In genomic region chr10:75510446-75510845, GRCm38 (mm10) we compare ENCODE assay signal across 14 mouse cellular contexts. TPM values are rescaled to one million over a fixed set of nuclear protein-coding genes. Genes with fewer than 3 reads are reported as not detected.
DNase-seq lines count a peak whose midpoint lies in the region; ATAC-seq and TF ChIP-seq lines count a peak whose summit lies in the region.
"Had no signal": no experiment of that assay in that cellular context is flagged by ENCODE, and none has a peak within 500 bp of the region (broad histone marks: within the 10 kb centered on the region; RNA-seq: fewer than 3 reads in every experiment).

No protein-coding gene starts in this region.

- no peak overlapping the region for H3K4me2 ChIP-seq in liver, embryonic 12.5 days
- H3K4me2 ChIP-seq: limb, embryonic 15.5 days had no signal

- peaks cover 47% of the 10 kb centered on the region for H3K4me1 ChIP-seq in liver, adult 2 months (ENCODE audit: control insufficient read depth, insufficient read depth, low read length)
- peaks cover 36% of the 10 kb centered on the region for H3K4me1 ChIP-seq in liver, embryonic 12.5 days

- peaks cover 50% of the 10 kb centered on the region for H3K36me3 ChIP-seq in liver, adult 2 months (ENCODE audit: control insufficient read depth, insufficient read depth, low read length)
- peaks cover 77% of the 10 kb centered on the region for H3K36me3 ChIP-seq in liver, embryonic 12.5 days

- no peak for TF ChIP-seq POLR2A in liver, adult 2 months (IDR thresholded peaks at IDR 0.05; ENCODE audit: extremely low read depth, insufficient read depth, low read length)

- TF ChIP-seq CTCF in liver, adult 2 months (IDR thresholded peaks at IDR 0.05; ENCODE audit: low read depth, low read length), result no peak

- no peaks in the 10 kb centered on the region for H3K27me3 ChIP-seq in liver, adult 2 months (ENCODE audit: control insufficient read depth, insufficient read depth, low read length)
- H3K27me3 ChIP-seq in liver, embryonic 12.5 days (replicated peaks), result no peaks in the 10 kb centered on the region
- H3K27me3 ChIP-seq: limb, embryonic 15.5 days had no signal

- peak overlapping the region; percentile 100 for H3K27ac ChIP-seq in liver, adult 2 months (replicated peaks; ENCODE audit: insufficient read depth, low read depth, low read length)
- no peak overlapping the region for H3K27ac ChIP-seq in liver, embryonic 12.5 days
- H3K27ac ChIP-seq: limb, embryonic 15.5 days had no signal

- peaks cover 7% of the 10 kb centered on the region; the same call in 1 of the 2 replicates for H3K79me2 ChIP-seq in liver, adult 2 months (ENCODE audit: control insufficient read depth, insufficient read depth, low read length)

- H3K9ac ChIP-seq in liver, adult 2 months (ENCODE audit: low read depth, low read length), result peak overlapping the region; percentile 43
- H3K9ac ChIP-seq in liver, embryonic 12.5 days, result no peak overlapping the region
- H3K9ac ChIP-seq: forebrain, postnatal 0 days; limb, embryonic 15.5 days had no signal

- H3K9me3 ChIP-seq in liver, embryonic 12.5 days (replicated peaks), result no peaks in the 10 kb centered on the region
- H3K9me3 ChIP-seq: G1E; limb, embryonic 15.5 days had no signal

- peak; percentile 32; the same call in 1 of the 2 replicates for ATAC-seq in cerebellum, adult (ENCODE audit: insufficient number of reproducible peaks, low FRiP score, low TSS enrichment)
- ATAC-seq in liver, embryonic 12.5 days, result no peak
- ATAC-seq in erythroid progenitor cell, adult 5-6 weeks (replicated peaks; ENCODE audit: low FRiP score, poor library complexity, severe bottlenecking), result no peak
- ATAC-seq: activated CD4-positive, CD25-positive, alpha-beta regulatory T cell, adult 4 months; forebrain, postnatal 0 days had no signal

- no peak for DNase-seq in cerebellum, postnatal 4 days (ENCODE audit: low spot score in 2 of 2)
- DNase-seq in liver, adult 2 months (ENCODE audit: extremely low read depth, low read depth, low spot score), result peak; percentile 91
- DNase-seq in cerebellum, postnatal 36 days, result peak; percentile 72 to 75
- DNase-seq in kidney, postnatal 36 days, result peak; percentile 83 to 88
- no peak for DNase-seq in lung, adult 18-20 months
- DNase-seq: forebrain, postnatal 0 days; lung, postnatal 14 days; thymus, postnatal 4 days had no signal

- no peak overlapping the region for H3K4me3 ChIP-seq in liver, adult 2 months (ENCODE audit: insufficient read depth, low read depth, low read length)
- H3K4me3 ChIP-seq in liver, embryonic 12.5 days, result no peak overlapping the region
- H3K4me3 ChIP-seq: limb, embryonic 15.5 days had no signal

- WGBS in liver, adult 2 months, result 38% methylated on average over 7 of the region's 7 CpGs
- WGBS in liver, embryonic 12.5 days (ENCODE audit: insufficient replicate concordance), result 93% methylated on average over 7 of the region's 7 CpGs

RNA-seq across cellular contexts. Expression of gene Snrpd3, which starts 6.9 kb away (rescaled TPM):
- 26.6 and 29.1 TPM in 2 replicates for total RNA-seq in liver, adult 2 months (2014; rRNA removed)
- polyA plus RNA-seq in liver, adult 2 months (2012; rRNA removed), result 12.5 and 21.0 TPM in 2 replicates
- 119 and 126 TPM in 2 replicates for polyA plus RNA-seq in liver, embryonic 12.5 days (2016; fragmentation: Nextera tagmentation; extraction: Ambion mirVana)
- total RNA-seq in erythroid progenitor cell, adult 5-6 weeks (2015; ENCODE audit: low replicate concordance), result 14.3 and 49.7 TPM in 2 replicates
- total RNA-seq in erythroid progenitor cell, adult 5-6 weeks (2017; ENCODE audit: low replicate concordance), result 16.3 and 42.9 TPM in 2 replicates

RNA-seq across cellular contexts. Expression of gene Gucd1, which starts 7.3 kb away (rescaled TPM):
- total RNA-seq in liver, adult 2 months (2014; rRNA removed), result 115 and 138 TPM in 2 replicates
- 162 and 166 TPM in 2 replicates for polyA plus RNA-seq in liver, adult 2 months (2012; rRNA removed)
- polyA plus RNA-seq in liver, embryonic 12.5 days (2016; fragmentation: Nextera tagmentation; extraction: Ambion mirVana), result 46.6 and 50.5 TPM in 2 replicates
- 71.7 and 89.7 TPM in 2 replicates for total RNA-seq in erythroid progenitor cell, adult 5-6 weeks (2015; ENCODE audit: low replicate concordance)
- 90.9 and 159 TPM in 2 replicates for total RNA-seq in erythroid progenitor cell, adult 5-6 weeks (2017; ENCODE audit: low replicate concordance)

RNA-seq across cellular contexts. Expression of gene Lrrc75b, which starts 49.7 kb away (rescaled TPM):
- total RNA-seq in liver, adult 2 months (2014; rRNA removed), result under 0.01 TPM in 1 of 2 replicates, not detected in the other
- 0.02 TPM in 1 of 2 replicates, not detected in the other for polyA plus RNA-seq in liver, adult 2 months (2012; rRNA removed)
- 0.11 and 0.12 TPM in 2 replicates for polyA plus RNA-seq in liver, embryonic 12.5 days (2016; fragmentation: Nextera tagmentation; extraction: Ambion mirVana)
- not detected in 2 replicates for total RNA-seq in erythroid progenitor cell, adult 5-6 weeks (2015; ENCODE audit: low replicate concordance)
- total RNA-seq in erythroid progenitor cell, adult 5-6 weeks (2017; ENCODE audit: low replicate concordance), result not detected in 2 replicates
- polyA plus RNA-seq: G1E had no signal

RNA-seq across cellular contexts. Expression of gene Ggt1, which starts 51.0 kb away (rescaled TPM):
- 0.54 and 0.92 TPM in 2 replicates for total RNA-seq in liver, adult 2 months (2014; rRNA removed)
- polyA plus RNA-seq in liver, adult 2 months (2012; rRNA removed), result 0.20 and 0.68 TPM in 2 replicates
- 2.6 and 4.7 TPM in 2 replicates for polyA plus RNA-seq in liver, embryonic 12.5 days (2016; fragmentation: Nextera tagmentation; extraction: Ambion mirVana)
- not detected in 2 replicates for total RNA-seq in erythroid progenitor cell, adult 5-6 weeks (2015; ENCODE audit: low replicate concordance)
- not detected in 2 replicates for total RNA-seq in erythroid progenitor cell, adult 5-6 weeks (2017; ENCODE audit: low replicate concordance)
- total RNA-seq: G1E had no signal
- polyA plus RNA-seq: G1E had no signal

Comparison
In these comparisons a context has a peak if more than half of its experiments do, and no peak if none do; other contexts are left out.
1. DNase-seq: peak in liver, adult 2 months (single experiment), cerebellum, postnatal 36 days (2 of 2) and kidney, postnatal 36 days (2 of 2); none in cerebellum, postnatal 4 days (0 of 2) and lung, adult 18-20 months (0 of 2).